Mouse (Mus musculus) heart, postnatal 4 days (tissue): ENCODE data around the gene Calcrl. TPM values are rescaled to one million over a fixed set of nuclear protein-coding genes. Genes with fewer than 3 reads are reported as not detected.

ENCODE experiments used
- DNase-seq: peaks from one replicate; pipeline ENCODE4 v3.0.0; 2021
- total RNA-seq, 2 experiments: library from RNA; stranded (reverse); gene quantifications; 2 replicates each; pipeline ENCODE4 v1.2.3; 2021

Calcrl gene
- total RNA-seq: 10 to 100 TPM; 37.2 to 41.6 TPM

DNA sequence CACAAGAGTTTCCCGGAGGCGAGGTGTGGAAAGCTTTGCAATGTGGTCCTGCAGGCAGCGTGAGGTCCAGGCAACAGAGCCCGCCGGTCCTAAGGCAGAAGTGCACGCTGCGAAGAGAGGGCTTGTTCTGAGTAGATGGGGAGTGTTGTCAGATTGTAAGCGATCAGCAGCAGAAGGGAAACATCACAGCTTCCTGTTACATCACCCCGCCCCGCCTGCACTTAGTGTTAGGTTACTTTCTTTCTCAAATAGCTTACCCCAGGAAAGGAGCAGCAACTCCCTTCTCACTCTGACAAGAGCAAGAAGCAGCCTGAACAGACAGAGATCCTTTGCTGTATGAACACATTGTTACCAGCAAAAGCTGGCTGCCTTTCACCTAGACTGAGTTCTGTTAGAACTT lies at the start of gene Calcrl:
Gene Calcrl (minus strand): TSS at position 274 of the 400 bp plus-strand sequence.
- DNase-seq: peak; percentile 76

DNA sequence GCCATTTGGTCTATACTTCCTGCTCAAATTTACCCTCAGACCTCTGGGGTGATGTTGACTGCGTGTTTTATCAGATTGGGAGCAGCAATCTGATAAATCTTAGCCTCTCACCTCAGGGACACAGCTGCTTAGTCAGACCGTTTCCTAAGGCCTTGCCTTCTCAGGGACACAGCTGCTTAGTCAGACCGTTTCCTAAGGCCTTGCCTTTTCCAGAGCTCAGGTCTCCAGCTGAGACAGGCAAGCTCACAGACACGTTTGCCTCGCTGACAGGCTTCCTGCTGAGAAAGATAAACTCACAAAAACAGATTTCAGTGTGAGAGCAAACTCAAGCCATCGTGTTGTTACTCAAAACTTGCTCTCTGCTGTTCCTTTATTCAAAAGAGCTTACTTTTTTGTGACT lies 49.4 kb upstream of the Calcrl start:
- peak; percentile 53 for DNase-seq

DNA sequence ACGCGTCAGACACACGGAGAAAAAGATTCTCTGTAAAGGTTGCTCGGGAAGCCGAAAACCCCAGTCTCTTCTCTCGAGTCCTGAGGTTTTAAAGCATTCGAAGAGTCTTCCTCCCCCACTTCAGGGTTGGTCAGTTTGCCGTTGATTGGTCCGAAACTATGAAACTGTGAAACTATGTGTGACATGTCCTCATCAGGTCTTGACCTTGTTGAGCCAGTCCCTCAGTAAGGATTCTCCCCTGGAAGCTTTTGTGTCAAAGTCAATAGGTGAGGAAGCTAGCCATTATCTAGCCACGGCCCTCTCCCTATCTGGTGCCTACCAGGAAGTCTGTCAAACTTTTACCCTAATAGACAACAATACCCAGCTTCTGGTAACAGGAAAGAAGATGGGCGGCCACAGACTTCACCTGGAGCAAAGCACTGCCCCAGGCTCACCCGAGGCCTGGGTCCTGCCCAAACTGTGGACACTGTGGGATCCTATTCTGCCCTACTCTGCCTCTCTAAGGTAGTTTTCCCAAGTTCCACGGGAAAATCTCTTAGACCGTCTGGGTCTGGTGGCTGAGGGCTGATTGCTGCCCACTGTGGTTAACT lies 48.8 kb upstream of the Calcrl start:
- DNase-seq: no peak

DNA sequence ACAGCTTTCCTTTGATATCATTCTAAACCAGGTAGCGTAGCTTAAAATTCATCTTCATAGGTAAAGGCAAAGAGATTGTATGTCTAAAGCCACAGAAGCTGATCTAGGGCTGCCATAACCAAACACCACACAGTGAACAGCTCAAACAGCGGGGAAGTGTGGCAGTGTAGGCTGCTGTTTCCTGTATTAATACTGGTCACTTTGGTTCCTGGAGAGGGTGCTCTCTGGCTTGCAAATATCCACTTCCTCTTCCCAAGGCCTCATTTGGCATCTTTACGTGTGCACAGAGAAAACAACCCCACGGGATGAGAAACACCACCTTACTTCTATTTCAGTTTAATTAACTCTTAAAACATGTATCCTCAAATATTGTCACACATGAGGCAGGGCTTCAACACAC lies 42.2 kb upstream of the Calcrl start:
- no peak for DNase-seq

DNA sequence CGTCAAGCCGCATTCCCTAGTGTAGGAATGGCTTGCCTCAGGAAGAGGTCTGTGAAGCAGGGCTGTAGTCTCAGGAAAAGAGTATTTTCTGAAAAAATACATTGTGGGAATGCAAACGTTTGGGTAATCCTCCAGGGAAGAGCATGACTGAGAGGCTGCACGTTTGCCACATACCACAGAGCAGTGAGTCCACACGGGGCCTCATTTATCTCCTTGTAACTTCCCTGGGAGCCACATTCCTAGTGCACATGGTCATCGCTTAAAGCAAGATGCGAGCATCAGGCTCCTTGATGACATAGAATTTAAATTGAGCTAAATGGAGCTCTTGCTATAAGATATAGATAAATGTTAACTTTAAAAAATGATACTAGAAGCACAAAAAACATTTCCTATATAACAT lies 39.7 kb upstream of the Calcrl start:
- peak; percentile 27 for DNase-seq

DNA sequence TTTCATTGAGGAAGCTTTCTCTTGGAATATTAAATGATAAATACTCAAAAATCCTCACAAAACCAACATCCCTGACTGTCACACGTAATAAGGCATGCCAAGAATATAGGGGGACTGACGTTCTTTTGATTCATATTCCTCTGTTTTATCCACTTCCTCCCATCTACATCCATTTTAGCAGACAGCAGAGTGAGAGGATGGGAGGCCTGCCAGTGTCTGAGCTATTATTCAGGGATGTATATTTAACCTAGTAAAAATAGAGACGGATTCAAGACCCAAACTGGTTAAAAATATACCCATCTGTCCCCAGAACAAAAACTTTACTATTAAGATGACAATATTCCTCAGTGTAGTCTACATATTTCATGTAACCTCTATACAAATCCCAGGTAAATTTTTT lies 37.2 kb upstream of the Calcrl start:
- DNase-seq: no peak

DNA sequence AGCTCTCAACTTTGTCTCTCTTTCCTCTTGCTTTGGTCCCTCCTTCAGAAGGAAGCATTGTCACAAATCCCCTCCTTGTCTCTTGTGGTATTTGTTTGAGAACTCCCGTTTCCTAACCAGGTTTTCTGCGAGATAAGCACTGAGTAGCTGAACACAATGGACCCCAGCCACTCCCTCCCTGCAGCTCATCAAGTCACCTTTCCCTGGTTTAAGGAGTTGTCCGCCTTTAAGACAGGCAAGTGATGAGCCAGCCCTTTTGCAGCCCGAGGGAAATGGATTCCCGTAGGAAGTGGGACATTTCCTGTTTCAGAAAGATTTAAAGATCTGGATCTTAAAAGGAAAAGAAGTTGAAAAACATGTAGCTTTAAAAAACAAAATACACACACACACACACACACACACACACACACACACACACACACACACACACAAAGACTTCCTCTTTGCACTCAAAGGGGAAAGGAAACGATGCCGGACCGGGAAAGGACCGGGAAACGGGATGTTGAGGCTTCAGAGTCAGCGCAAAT lies 34.5 kb upstream of the Calcrl start:
- DNase-seq: peak; percentile 56

DNA sequence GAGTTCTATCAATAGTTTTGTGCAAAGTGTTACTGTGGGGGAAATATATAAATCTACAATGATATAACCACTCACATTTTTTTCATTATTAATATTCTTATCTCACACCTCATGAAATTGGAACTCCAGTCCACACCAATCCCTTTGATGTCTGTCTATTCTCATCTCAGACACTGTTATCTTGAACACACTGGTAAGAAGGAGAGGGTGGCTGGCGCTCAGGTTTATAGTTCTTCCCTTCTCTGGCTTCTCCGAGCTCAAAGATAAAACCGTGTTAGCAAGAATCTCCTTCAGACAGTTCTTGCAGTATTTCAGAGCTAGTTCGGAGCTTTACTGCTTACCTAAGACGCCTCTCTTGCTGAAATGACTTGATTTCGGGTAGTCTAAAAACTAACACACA lies 32.0 kb upstream of the Calcrl start:
- DNase-seq: no peak

DNA sequence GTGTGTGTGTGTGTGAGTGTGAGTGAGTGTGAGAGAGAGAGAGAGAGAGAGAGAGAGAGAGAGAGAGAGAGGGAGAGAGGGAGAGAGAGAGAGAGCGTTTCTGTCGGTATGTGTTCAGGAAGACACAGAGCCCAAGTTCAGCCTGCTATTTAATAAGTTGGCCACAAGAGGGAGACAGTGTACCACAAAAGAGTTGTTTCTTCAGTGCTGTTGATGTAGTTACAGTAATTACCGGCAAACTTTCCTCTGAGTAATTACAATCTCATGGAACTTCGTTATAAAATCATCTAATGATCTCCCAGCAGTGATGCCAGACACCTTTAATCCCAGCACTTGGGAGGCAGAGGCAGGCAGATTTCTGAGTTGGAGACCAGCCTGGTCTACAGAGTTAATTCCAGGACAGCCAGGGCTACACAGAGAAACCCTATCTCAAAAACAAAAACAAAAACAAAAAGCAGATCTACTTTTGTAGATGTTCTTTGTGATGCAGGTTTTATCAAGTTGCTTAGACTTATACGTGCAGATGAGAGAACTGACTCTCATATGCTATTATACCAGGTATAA lies 30.1 kb upstream of the Calcrl start:
- DNase-seq: peak; percentile 66

DNA sequence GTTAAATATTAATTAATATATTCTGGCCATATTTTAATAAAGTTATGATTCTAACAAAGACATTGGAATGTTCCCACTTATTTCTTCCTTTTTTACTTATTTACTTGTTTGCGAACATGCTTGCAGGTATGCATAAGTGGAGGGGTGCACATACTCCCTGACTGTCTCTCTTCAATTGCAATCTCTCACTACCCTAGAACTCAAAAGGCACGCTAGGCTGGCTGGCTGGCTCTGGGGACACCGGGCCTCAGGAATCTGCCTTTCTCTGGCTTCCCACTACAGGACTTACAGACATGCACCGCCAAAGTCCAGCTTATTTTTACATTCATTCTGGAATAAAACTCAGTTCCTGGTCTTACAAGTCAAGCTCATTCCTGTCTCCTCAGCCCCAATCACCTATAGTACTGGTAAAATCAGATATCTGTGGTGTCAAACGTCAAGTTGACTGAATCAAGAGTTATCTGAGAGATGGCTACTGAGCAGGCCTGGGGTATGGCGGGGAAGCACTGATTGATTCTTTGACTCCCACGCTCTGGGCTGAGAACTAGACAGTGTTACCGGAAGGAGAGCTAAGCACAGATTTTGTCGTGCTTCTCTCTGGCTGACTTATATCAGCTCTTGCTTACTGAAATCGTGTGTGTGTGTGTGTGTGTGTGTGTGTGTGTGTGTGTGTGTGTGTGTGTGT lies 29.5 kb upstream of the Calcrl start:
- DNase-seq: no peak

DNA sequence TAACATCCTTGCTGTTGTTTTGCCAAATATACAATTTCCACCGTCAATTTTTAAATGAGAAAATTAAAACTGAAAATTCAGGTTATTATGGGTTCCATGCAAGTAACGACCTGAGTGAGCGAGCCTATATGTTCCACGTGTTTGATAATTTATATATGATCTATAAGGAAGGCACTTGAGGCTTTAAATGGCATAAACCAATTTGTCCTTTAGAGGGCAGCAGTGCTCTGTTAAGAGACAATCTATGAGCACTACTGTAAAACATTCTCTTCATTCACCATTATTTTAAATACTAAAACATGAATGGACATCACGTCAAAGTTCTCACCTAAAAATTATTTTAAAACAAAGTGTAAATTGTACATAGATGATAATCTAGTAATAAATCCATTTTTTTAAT lies 28.8 kb upstream of the Calcrl start:
- peak; percentile 32 for DNase-seq

DNA sequence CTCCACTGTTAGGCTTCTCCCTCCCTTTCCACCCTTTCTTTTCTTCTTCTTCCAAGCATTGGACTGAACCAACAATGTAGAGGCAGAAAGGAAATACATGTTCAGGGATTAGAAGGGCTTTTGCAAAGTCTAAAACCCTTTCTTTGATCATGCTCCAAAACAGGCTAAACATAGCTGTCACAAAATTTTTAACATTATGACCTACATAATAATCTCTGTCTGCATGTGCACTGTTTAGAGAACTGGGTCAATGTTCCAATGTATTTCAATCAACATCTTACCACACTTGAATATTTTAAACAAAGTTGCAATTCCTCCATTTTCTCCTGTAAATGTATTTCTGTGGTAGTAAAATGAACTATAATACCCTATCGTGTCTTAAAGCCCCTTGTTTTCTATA lies 20.3 kb upstream of the Calcrl start:
- no peak for DNase-seq

DNA sequence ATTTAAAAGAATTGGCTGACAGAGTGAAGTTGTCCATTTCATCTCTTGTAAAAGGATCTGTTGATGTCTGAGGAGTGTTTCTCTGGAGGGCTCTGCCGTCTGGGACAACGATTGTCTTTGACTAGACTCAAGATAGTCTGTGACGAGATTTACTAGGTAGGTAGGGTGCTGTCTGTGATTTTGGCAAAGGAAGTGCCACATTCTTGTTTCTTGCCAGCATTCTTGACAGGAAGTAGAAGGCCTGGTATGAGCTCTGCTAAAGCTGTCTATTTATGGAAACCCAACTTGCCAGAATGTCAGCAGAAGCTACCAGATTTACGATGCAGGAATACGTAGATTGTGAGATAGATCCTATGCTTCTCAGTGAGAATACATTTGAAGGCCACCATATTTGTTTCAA lies 16.7 kb upstream of the Calcrl start:
- DNase-seq: no peak

DNA sequence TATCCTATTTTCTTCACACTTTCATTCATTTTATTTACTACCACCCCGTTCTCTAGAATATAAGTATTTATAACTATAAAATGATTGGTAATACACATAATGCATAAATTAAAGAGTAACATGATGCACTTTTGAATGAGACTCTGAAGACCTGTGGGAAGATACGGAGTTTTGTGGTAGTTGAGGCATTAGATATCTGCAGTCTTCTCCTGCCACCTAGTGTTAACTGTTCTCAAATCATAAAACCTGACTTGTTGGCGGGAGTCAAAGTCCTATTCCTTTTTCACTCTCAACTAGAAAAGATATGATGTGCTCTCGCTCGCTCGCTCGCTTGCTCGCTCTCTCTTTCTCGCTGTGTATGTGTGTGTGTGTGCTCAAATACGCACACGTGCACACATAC lies 4.5 kb upstream of the Calcrl start:
- peak; percentile 23 for DNase-seq

DNA sequence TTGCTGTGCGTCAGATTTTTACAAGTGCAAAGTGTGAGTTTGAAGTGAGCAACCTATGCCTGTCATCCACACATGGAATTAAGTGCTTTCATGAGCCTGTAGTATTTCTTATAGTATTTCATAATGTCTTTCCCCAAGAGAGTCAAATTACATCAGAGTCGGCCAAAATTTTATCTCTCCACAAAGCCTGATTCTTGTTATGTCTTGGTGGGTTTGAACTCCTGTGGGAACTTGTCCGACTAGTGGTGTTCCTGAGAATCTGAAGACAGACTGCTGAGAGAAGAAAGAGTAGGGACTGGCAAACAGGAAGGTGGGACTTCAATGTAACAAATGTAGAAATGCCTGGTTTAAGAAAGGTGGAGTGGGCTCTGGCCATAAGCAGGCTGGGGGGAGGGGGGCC lies 3.6 kb upstream of the Calcrl start:
- DNase-seq: no peak

DNA sequence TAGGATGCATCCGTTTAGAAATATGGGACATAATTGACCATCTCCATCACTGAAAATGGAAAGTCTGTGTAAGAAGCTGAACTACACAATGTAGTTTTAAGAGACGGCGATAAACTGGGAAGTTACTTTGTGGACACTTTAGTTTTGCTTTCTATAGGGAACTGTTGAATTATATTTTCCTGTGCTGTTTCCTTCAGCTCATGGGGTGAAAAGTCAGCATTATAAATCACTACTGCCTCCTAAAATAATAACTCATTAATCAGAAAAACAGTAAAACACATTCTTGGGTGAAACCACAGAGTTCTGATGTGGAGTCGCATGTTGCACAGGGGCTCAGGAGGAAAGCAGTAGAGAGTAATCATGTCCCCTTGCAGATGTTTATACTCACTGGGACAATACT lies 1.3 kb upstream of the Calcrl start:
- DNase-seq: no peak

DNA sequence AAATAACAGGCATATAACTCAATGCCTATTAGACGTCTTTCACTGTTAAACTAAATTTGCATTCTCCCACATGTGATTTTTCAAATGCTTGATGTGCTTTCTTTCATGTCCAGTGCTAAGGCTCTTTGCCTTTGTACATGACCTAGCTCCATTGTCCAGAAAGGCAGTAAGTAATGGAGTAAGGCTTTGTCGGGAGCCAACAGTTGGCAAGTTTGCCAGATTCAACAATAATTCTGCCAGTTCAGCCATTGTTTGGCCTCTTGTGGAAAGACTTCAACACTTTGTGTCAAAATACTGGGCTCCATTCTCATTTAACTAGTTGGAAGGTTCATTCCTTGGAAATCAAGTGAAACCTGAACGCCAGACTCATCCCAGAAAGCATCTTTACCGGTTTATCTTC lies 8.7 kb downstream of the Calcrl start:
- peak; percentile 29 for DNase-seq

DNA sequence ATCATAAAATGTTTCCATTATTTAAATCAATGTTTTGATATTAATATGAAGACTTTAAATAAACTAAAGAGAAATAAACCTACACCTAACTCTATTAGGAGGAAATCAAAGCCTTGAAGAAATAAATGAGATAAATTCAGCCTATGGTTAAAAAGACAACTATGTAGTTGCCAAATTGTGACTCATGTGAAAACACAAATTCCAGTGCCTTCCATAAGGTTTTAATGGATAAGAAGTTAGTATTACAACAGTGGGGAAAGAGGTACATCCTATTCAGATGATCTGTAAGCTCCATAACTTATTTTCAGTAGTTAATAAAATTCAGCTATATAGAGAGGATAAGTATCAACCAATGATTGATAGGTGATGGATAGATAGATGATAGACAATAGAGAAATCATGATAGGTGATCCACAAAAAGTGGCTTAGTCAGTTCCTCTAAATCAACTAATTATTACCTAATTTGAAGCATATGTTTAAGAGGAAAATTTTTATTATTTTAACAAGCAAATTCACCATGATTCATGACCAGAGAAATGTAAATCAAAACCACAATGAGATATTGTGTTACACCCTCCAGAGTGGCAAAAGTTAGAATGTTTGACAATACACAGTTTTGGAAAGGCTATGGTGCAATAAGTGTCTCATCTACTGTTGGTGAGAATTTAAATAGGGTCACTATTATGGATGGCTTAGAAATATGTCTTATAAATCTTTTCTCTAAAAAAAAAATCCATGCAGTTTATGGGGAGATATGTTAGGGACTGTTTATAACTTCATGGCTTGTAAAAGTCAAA lies 15.2 kb downstream of the Calcrl start:
- no peak for DNase-seq

DNA sequence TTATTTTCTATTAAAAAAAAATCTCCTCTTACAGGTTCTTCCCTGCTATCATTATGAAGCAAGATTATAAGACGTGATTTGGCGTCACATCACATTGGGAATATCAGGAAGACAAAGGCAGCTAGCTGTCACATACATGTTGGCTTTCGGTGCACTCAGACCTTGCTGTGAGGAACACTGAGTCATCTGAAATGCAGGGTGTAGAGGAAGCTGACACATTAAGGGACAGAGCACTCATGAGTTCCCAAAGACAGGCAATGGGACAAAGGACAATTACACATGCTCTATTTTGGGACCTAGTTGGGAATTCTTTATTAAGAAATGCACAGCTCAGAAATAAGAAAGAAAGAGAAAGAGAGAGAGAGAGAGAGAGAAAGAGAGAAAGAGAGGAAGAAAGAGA lies 20.4 kb downstream of the Calcrl start:
- no peak for DNase-seq

DNA sequence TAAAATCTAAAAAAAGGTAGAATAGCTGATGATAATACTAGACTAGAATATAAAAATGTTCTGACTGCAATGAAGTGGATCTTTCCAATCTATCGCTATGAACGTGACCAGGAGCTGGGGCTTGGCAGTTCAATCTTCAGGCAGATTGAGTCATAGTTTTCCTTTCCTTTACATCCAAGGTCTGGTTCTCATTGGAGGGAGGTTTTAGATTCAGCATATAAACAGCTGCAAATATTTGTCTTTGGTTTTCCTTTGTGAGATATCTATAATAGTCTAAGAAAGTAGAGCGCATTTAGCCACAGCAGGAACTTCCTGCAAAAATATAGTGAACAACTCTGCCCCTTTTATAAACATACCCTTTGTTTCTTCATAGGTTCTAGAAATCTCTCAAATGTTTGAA lies 22.5 kb downstream of the Calcrl start:
- DNase-seq: no peak

DNA sequence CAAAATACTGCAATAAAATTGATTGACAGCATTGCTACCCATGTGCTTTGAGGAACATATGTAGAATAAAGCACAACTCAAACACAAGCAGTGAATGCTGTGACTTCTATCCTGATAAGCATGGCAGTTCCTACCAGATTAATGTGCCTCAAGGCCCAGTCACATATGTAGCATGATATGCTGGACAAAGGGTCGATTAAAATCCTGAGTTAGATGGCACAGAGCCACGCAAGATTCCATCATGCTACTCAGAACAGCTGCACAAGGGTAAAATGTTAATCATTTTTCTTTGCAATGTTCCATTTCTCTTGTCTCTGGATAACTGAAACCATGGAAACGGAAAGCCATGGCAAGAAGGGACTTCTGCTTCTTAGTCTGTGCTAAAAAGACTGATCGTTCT lies 28.7 kb downstream of the Calcrl start:
- no peak for DNase-seq

DNA sequence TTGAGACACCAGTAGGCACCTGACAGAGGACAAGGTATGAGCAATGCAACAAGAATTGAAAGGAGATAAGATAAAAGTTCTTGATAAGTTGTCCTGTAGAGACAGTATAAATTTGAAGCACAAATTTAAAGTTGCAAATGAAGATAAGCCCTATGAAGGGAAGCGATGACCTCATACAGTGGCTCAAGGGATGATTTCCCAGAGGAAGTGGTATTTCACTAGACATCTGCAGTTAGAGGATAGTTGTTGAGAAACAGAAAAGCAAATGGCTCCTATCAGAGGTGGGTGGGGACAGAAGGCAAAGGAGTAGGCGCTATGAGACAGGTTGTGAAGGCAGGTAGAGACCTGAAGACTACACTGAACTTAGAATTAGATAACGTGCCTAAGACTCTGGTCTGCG lies 32.0 kb downstream of the Calcrl start:
- no peak for DNase-seq

DNA sequence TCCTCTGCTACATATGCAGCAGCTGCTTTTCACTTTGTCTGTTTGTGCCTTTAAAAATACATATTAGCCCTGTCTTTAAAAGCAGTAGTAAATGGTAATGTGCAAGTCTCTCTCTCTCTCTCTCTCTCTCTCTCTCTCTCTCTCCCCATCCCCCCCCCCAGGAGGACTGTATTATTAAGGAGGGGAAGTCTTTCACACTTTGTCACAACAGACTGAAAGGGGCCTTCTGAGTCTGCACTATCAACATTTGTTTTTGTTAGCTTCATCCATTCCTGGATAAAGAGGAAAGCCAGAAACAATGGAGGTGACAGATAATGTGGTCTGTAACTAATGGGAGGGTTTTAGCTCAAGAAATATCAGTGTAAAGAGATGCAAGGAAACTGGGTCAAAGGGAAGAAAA lies 36.1 kb downstream of the Calcrl start:
- DNase-seq: no peak
